Mouse (Mus musculus): Measurements from ENCODE around the gene Gm5478. TPM values are rescaled to one million over a fixed set of nuclear protein-coding genes. Genes with fewer than 3 reads are reported as not detected.
"Not testable (repeated sequence)": the region's sequence is repeated elsewhere in the genome, so short reads cannot be mapped to it uniquely, and the experiment has no call there.

Gm5478 gene
- not detected for total RNA-seq (2021)
- long read RNA-seq, experiment 1: 0 reads
- long read RNA-seq, experiment 2: 0 reads

GRCm38 (mm10) chr15:101647280-101647679 is at the start of gene Gm5478:
Gm5478 (minus strand) TSS chr15:101647380.
- DNase-seq: no peak

- no peak for DNase-seq
Observed at GRCm38 (mm10) chr15:101694207-101694606, 47.0 kb upstream of the Gm5478 start, which contains the start of gene Krt6a. Krt6a (minus strand) TSS chr15:101694307.

GRCm38 (mm10) chr15:101690460-101690859 is 43.3 kb upstream of the Gm5478 start:
- not testable (repeated sequence) for DNase-seq

- DNase-seq: no peak
Observed at GRCm38 (mm10) chr15:101688161-101688560, 41.0 kb upstream of the Gm5478 start.

- DNase-seq: no peak
Observed at GRCm38 (mm10) chr15:101680187-101680586, 33.0 kb upstream of the Gm5478 start, which contains the start of gene Krt6b. Krt6b (minus strand) TSS chr15:101680287.

- DNase-seq: no peak
Observed at GRCm38 (mm10) chr15:101675978-101676377, 28.8 kb upstream of the Gm5478 start.

- no peak for DNase-seq
Observed at GRCm38 (mm10) chr15:101652736-101653265, 5.6 kb upstream of the Gm5478 start.

- DNase-seq: no peak
Observed at GRCm38 (mm10) chr15:101627884-101628283, 19.3 kb downstream of the Gm5478 start, which contains the start of gene Gm5414. Gm5414 (minus strand) TSS chr15:101628188.

- no peak for DNase-seq
Observed at GRCm38 (mm10) chr15:101599123-101599522, 48.1 kb downstream of the Gm5478 start.

Small RNA genes lying within 50 kb of the gene (microRNA-seq; reads per million reads assigned to microRNA genes)
- gene Gm44342 (ENCODE audit: borderline replicate concordance in 2 of 2) (0 reads per million in 2 experiments), gene Gm44383 (ENCODE audit: borderline replicate concordance in 2 of 2) (0 reads per million in 2 experiments), gene Gm44479 (ENCODE audit: borderline replicate concordance in 2 of 2) (0 reads per million in 2 experiments)

Other genes starting within 250 kb of the Gm5478 start
- not detected for gene Krt7, start 236.3 kb downstream of the Gm5478 start, total RNA-seq (2021)
- gene Krt87, start 208.6 kb downstream of the Gm5478 start, total RNA-seq (2021): not detected
- gene Krt88, start 199.6 kb downstream of the Gm5478 start, total RNA-seq (2021): not detected
- not detected for gene Krt81, start 183.6 kb downstream of the Gm5478 start, total RNA-seq (2021)
- not detected for gene Krt86, start 173.9 kb downstream of the Gm5478 start, total RNA-seq (2021)
- gene Krt83, start 155.9 kb downstream of the Gm5478 start, total RNA-seq (2021): not detected
- gene Gm49425, start 130.1 kb downstream of the Gm5478 start, total RNA-seq (2021): not detected
- gene Krt84, start 114.6 kb downstream of the Gm5478 start, total RNA-seq (2021): not detected
- gene Krt82, start 96.7 kb downstream of the Gm5478 start, total RNA-seq (2021): not detected
- gene Krt90, start 84.4 kb downstream of the Gm5478 start, total RNA-seq (2021): not detected
- not detected for gene Krt75, start 73.5 kb downstream of the Gm5478 start, total RNA-seq (2021)
- gene Gm5414, start 19.2 kb downstream of the Gm5478 start, total RNA-seq (2021): not detected
- gene Krt6b, start 32.9 kb upstream of the Gm5478 start, total RNA-seq (2021): not detected
- gene Krt6a, start 46.9 kb upstream of the Gm5478 start, total RNA-seq (2021): not detected
- not detected for gene Krt5, start 65.5 kb upstream of the Gm5478 start, total RNA-seq (2021)
- gene Krt71, start 95.7 kb upstream of the Gm5478 start, total RNA-seq (2021): not detected
- gene Krt72, start 139.1 kb upstream of the Gm5478 start, total RNA-seq (2021): not detected
- not detected for gene Krt73, start 155.0 kb upstream of the Gm5478 start, total RNA-seq (2021)
- gene Krt2, start 170.8 kb upstream of the Gm5478 start, total RNA-seq (2021): not detected
- gene Krt1, start 203.4 kb upstream of the Gm5478 start, total RNA-seq (2021): not detected
- not detected for gene Krt77, start 222.3 kb upstream of the Gm5478 start, total RNA-seq (2021)
- not detected for gene Krt76, start 245.5 kb upstream of the Gm5478 start, total RNA-seq (2021)

Measured in gastrocnemius, postnatal 25 days (tissue).